Mouse (Mus musculus): ENCODE measurements around the gene Gm7903.
"Not testable (repeated sequence)": the region's sequence is repeated elsewhere in the genome, so short reads cannot be mapped to it uniquely, and the experiment has no call there.

Gene Gm7903

GRCm38 (mm10) chrX:135433535-135433934 is at the start of gene Gm7903:
TSS of gene Gm7903 (plus strand) at chrX:135433835.
- not testable (repeated sequence) for DNase-seq

DNA sequence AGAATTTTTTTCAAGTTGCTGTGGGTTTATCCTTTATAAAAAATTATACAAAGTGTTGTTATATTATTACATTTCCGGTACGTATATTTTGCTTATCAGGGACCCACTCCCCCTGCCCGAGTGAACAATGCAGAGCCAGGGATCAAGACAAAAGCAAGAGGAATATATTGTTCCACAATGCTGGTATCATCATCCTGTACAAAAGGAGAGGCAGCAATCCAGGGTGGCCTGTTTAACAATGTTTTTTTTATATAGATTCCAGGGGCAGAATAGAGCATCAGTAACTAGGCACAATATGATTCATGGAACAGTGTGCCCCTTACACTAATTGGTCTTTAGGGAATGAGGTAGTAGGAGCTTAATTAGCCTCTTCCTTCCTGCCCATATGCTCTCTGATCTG is 30.1 kb upstream of the Gm7903 start:
- not testable (repeated sequence) for DNase-seq

DNA sequence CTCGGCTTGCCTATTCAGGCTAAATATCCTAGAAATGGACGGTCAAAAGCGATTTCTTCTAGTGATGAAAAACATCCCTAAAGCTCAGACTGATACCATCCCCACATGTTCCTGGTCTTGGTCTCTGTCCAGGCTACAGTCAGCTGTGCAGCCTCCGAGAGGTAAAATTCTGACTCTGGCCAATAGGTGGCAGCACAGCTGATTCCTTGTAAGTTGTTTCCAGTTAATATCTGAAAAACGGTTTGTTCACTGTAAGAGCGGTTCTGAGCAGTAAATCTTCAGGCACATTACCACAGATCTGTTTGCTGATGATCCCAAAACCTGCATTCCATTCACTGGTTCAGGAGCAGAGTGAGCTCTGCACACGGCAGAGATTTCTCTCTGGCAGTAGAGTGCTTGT is 12.4 kb upstream of the Gm7903 start:
- DNase-seq = not testable (repeated sequence)

DNA sequence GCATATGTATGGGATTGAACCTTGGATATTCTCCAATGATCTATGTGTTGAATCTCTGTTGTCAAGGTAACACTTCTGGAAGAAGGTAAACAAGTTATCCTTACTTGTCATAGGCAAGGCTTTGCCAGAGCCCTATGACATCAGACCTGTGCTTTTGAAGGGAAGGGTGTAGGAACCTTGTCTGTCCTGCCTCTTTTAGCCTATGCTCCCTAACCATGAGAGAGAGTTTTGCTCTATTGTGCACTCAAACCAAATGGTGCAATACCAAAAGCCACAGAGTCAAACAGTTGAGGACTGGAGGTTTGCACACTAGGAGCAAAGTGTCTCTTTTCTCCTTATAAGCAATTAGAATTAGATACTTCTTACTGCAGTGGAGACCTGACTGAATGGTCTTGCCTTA is 11.8 kb upstream of the Gm7903 start:
- DNase-seq = not testable (repeated sequence)

GRCm38 (mm10) chrX:135422473-135422872 is 11.2 kb upstream of the Gm7903 start:
- DNase-seq = not testable (repeated sequence)

DNA sequence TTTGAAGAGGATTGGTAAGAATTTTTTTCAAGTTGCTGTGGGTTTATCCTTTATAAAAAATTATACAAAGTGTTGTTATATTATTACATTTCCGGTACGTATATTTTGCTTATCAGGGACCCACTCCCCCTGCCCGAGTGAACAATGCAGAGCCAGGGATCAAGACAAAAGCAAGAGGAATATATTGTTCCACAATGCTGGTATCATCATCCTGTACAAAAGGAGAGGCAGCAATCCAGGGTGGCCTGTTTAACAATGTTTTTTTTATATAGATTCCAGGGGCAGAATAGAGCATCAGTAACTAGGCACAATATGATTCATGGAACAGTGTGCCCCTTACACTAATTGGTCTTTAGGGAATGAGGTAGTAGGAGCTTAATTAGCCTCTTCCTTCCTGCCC is 30.5 kb downstream of the Gm7903 start:
- DNase-seq = not testable (repeated sequence)

DNA sequence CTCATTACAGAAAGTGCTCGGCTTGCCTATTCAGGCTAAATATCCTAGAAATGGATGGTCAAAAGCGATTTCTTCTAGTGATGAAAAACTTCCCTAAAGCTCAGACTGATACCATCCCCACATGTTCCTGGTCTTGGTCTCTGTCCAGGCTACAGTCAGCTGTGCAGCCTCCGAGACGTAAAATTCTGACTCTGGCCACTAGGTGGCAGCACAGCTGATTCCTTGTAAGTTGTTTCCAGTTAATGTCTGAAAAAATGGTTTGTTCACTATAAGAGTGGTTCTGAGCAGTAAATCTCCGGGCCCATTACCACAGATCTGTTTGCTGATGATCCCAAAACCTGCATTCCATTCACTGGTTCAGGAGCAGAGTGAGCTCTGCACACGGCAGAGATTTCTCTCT is 48.3 kb downstream of the Gm7903 start:
- not testable (repeated sequence) for DNase-seq

DNA sequence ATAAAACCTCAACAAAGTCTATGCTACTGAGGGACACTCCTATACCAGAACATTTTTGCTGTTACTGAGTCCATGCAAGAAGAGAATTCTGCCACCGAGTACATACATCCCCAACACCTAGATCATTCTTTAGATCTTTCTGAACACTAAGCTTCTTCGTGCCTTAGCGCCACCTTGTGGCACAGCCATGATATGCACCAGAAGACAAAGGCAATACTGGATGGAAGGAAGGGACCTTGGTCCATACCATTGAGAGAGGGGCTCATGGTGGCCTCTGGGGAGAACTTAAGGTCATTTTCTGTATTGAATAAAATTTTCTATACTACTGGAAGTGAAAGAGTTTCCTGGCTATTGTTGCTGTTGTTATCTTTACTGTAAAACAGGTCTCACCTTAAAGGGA is 49.5 kb downstream of the Gm7903 start:
- not testable (repeated sequence) for DNase-seq
